Mouse (Mus musculus): ENCODE measurements around the gene Dhh.

GRCm38 (mm10) chr15:98850668-98851067 lies 47.7 kb downstream of the Dhh start:
- TF ChIP-seq GATA1 (IDR thresholded peaks at IDR 0.05; ENCODE audit: borderline replicate concordance, low read length) (no peak), FLI1 (IDR thresholded peaks at IDR 0.05; ENCODE audit: low read length) (no peak)

Measured in megakaryocyte, embryonic 14.5 days (primary cell).